Mouse (Mus musculus): ENCODE data around the gene Olfr530.

Gene Olfr530

DNA sequence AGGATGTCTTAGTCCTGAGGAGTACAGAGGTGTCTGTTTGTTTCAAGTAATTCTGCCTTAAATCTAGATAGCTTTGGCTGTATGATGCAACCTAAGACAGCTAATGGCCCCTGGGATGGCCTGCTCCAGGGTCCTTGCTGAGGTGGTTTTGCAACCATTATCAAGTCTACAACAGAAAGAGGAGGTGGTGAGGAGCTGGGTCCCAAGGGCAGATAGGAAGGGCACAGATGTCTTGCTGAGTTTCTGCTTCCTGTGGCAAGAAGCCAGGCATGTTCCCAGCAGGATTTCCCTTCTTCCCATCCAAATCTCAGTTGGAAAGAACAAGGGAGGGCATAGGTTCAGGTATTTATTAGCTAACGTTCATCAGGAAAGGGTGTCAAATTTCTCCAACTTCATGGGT is at the start of gene Olfr530:
Olfr530 (minus strand) TSS at position 101 of the 400 bp plus-strand sequence.
- ChIA-PET CTCF (no interaction called here), POLR2A (no interaction called here)

DNA sequence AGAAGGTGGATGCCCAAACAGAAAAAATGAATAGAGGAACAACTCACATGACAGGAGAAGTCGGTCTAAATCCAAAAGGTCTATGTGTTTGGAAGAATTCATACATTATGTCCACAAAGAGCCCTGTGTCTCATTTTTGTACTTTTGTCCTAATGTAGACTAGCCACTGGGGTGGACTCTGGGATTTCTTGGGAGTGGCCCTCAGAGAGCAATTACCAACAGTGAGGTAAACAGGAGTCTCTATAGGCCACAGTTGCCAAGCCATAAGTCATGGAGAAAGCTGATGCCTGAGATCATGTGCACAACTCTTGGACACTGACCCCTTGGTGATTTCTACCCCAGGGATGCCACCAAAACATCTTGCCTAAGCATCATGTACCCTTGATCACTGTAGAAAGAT is 45.4 kb upstream of the Olfr530 start, which contains the start of gene Olfr532:
Olfr532 (minus strand) TSS at position 101 of the 400 bp plus-strand sequence.
- CTCF ChIA-PET, result no interaction called here
- POLR2A ChIA-PET, result no interaction called here

DNA sequence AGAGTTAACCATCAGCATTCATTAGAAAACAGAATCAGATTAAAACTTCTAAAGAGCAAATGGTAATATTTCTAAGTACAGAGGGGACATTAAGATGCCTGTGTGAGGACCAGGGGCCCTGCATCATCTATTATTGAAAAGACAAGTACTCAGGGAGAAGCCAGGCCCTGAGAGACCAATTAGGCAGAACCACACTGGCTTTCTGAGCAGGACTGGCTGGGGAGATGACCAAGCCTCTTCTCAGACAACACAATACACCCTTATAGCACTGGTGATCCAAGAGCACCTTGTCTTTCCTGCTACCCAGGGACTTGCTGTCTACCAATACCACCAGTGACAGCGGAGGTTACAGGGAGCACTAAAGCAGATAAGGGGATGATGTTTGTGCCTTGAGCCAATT is 26.7 kb upstream of the Olfr530 start, which contains the start of gene Olfr531:
Olfr531 (minus strand) TSS at position 101 of the 400 bp plus-strand sequence.
- CTCF ChIA-PET, result no interaction called here
- POLR2A ChIA-PET, result no interaction called here

DNA sequence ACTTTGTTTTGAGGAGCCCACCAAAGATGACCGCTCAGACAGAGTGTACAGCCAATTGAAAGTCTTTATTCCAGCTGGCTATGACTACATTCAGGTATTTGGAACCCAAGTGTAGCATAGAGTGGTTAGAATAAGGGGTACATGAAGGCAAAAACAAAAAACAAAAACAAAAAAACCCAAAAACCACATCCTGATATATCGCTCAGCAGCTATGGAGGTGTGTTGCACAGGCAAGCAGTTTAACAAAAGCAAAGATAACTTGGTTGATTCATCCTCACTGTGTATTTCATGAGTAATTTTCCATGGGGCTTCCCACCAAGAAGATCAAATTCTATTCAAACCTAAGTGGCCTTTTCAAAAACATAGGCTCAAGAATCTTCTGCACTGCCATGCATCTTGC is 780 bp upstream of the Olfr530 start:
- CTCF ChIA-PET, result no interaction called here
- POLR2A ChIA-PET, result no interaction called here

DNA sequence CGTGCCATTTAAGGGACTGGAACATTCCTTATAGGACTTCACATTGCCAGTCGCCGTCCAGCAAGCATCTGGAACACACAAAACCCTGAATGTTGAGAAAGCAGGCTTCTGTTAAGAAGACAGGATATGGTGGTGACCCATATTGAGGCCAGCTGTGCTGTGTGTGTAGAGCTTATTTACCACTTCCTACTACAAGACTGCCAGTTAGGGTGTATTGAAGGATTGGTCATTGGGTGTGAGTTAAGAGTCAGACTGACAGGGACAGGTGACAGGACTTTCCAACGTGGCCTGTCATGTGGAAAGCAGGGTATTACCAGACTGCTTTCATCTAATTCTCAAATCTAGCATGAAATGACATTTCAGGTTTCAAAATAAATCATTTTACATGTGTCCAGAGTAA is 1.8 kb downstream of the Olfr530 start:
- CTCF ChIA-PET, result interaction anchor here in 1 of 4 experiments (0.6 kb wide), 1 partner anchor 511 kb away, joined by 5 read pairs; no protein-coding TSS in a partner anchor
- POLR2A ChIA-PET, result no interaction called here

DNA sequence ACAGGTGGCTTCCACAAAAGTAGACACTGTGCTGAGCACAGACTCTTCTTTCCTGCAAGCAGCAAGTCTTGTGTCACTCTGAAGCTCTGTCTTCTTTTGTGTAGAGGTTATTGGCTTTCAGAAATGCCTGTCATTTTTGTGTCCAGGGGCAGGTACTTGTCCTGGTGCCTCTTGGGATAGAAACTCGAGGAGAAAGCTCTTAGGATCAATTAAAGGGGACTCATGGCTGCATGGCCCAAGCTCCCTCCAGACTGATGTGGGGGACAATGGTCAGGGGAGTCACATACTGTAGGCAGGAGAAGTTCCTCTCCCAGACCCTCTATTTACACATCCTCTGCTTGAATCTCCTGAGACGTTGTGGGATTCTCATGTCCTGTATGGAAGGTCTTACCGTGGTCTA is 14.6 kb downstream of the Olfr530 start, which contains the start of gene Olfr60:
Olfr60 (minus strand) TSS at position 101 of the 400 bp plus-strand sequence.
- CTCF ChIA-PET, result no interaction called here

DNA sequence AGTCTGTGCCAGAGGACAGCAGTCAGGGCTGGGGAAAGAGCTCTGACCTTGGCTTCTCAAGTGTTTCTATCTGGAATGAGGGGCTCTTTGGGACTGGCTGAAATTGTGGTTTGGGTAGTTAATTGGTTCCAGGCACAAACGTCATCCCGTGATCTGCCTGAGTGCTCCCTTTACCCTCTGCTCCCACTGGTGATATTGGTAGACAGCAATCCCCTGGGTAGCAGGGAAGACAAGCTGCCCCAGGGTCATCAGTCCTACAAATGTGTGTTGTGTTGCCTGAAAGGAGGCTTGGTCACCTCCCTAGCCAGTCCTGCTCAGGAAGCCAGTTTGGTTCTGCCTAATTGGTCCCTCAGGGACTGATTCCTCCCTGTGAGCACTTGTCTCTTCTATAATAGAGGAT is 42.4 kb downstream of the Olfr530 start, which contains the start of gene Olfr527:
Olfr527 (plus strand) TSS at position 301 of the 400 bp plus-strand sequence.
- ChIA-PET POLR2A (no interaction called here), CTCF (no interaction called here)

More for the DNA sequence above, 14.6 kb downstream of the Olfr530 start, which contains the start of gene Olfr60:
- POLR2A ChIA-PET, result no interaction called here

DNA sequence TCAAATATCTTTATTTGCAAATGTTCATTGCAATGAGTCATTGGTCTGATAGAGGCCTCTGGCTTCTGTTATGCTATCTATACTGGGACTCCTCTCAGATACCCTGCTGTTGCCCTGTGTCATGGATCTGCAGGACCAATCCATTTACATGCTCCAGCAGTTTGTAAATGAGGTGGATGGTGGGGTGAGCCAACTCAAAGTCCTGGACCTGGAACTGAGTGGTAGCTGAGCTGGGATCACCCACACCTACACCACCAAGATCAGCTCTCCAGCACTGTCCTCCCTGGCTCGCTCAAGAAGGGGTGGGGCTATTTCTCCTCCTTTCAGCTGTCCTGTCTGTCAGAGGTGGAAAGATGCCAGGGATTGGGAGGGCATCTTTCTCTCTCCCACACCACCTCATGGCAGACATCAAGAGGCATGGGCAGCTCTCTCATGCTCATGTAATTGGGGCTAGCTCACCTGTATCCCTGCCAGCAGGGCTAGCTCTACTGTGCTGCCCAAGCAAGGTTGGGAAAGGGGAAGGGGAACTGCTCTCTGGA is 46.3 kb downstream of the Olfr530 start:
- ChIA-PET CTCF (no interaction called here), POLR2A (no interaction called here)

Data from embryonic stem cell, embryonic (primary cell).